Mouse (Mus musculus) stomach, postnatal 0 days (tissue): ENCODE results near the gene Nudt22.

ENCODE experiments used
- CTCF ChIP-seq: IDR thresholded peaks from 2 replicates; pipeline ENCODE4 v1.5.1; 2016; ENCODE audit warnings: antibody characterized with exemption, low read depth, mild to moderate bottlenecking, moderate library complexity
- EP300 ChIP-seq: optimal IDR thresholded peaks from 2 replicates; pipeline ENCODE3; 2016; ENCODE audit warnings: antibody characterized with exemption

DNA sequence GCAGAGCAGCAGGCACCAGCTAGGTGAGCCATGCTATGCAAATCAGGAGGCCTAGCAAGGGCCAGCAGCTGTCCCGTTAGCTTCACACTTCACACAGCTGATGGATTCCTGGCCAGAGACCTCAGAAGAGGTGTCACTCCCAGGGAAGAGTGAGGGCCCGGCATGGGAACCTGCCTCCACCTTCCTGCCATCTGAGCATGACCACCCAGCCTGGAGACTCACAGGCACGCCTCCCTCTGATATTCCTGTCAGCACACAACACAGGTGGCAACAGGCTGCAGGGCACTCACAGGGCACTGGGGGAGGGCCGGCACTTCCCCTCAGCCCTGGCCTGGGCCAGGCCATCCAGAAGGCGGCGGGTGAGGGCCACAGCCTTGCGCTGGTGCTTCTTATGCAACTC, 40.5 kb downstream of the Nudt22 start:
- TF ChIP-seq CTCF (no peak), EP300 (no peak)
